Mouse (Mus musculus) retina, postnatal 7 days (tissue): ENCODE results near the gene Adm2.

Experiments used
- DNase-seq: peaks from one replicate; pipeline ENCODE4 v3.0.0-alpha.2; 2012; ENCODE audit warnings: low read depth, low spot score

The Adm2 gene

GRCm38 (mm10) chr15:89309962-89310498, 12.5 kb upstream of the Adm2 start:
- no peak for DNase-seq

DNA sequence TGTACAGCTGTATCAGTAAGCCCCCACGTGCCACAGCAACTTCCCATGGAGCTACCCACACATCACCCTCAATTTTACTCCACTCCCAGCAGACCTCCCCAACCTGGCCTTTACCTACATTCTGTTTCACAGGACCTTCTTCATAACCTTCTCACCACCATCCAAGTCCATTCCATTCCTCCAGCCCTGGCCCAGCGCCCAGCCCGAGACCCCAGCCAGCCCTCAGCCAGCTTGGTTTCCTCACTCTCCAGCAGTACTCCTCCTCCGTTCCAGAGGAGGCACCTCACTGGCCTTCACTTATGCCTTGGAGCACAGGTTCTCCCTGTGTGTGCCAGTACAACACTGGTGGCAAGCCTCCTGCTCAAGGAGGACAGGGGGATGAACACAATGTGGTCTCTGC, 9.2 kb upstream of the Adm2 start:
- no peak for DNase-seq

GRCm38 (mm10) chr15:89314107-89314506, 8.4 kb upstream of the Adm2 start:
- DNase-seq = no peak

- peak; percentile 6 for DNase-seq
Observed at GRCm38 (mm10) chr15:89314511-89315189, 7.9 kb upstream of the Adm2 start.

DNA sequence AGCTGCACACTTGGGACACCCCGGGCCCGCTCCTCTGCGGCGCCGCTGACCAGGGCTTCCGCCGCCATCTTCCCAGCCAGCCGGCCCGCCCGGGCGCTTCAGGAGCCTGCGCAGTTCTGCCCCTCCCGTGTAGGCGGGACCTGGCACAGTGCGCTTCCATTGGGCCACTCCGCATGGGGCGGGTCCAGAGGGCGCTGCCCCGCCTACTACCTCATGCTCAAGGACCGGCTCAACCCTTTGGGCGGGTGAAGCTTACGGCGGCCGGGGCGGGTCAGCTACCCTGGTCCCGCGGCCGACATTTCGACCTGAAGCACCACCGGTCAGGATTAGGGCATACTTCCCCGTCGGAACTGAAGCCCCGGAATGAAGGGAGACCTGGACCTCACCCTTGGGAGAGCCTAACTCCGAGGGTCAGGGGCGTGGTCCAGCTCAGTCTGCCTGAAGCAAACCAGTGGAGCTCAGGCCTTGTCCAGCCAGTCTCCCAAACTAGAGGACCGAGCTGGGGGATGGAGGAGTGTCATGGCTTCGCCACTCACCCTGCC, 7.3 kb upstream of the Adm2 start, which contains the start of gene Sbf1:
Sbf1 (minus strand) TSS at position 122 of the 542 bp plus-strand sequence.
- DNase-seq = peak; percentile 94

DNA sequence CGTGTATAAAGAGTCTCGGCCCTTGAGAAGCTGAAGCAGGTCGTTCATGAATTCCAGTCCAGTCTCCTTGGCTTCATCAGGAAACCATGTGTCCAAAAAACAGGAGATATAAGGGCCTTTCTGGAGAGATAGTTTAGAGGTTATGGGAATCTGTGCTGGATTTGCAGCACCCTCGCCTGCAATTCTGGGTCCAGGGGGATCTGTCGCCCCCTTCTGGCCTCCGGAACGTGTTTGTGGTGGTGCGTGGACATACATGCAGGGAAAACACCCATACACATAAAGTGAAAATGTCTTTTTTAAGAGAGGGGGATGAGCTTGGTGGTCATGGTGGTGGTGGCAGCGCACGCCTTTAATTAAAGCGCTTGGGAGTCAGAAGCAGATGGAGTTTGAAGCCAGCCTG, 6.4 kb upstream of the Adm2 start:
- no peak for DNase-seq

DNA sequence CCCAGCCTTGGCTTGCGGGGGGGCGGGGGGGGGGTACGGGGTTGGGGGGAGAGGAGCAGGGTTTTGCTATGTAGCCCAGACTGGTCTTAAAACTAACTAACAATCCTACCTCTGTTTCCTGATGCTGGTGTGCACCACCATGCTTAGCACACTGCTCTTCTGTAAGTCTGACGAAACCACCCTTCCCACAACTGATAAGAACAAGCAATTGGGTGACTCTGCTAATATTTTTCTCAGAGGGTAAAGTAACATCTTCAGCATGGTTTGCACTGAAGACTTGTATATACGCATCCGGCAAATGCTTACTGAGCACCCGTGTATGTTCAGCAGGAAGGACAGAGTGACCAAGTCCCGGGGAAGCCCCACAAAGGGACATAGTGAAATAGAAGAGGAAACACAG, 1.3 kb upstream of the Adm2 start:
- no peak for DNase-seq

DNA sequence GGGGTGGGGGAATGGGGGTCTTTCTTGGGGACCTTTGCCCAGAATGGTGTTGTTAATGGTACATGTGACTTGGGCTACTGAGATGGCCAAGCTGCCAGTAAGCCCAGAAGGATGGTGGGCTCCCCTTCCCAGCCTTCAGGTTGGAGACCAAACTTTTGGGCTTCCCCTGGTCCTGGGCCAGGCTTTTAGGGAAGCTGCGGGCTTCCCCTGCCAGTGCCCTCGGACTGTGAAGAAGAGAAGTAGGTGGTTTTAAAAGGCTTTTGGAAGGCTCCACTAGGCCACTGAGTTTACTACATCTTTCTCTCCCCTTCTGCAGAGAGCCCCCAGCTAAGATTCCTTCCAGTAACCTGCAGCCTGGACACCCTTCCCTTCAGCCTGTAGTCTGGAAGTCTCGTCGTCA, 1.1 kb downstream of the Adm2 start:
- DNase-seq = no peak

GRCm38 (mm10) chr15:89326441-89326840, 3.9 kb downstream of the Adm2 start:
- no peak for DNase-seq

- DNase-seq = no peak
Observed at GRCm38 (mm10) chr15:89334271-89334670, 11.8 kb downstream of the Adm2 start, which contains the start of gene Miox. Miox (plus strand) TSS chr15:89334398.

- peak; percentile 23 for DNase-seq
Observed at GRCm38 (mm10) chr15:89334774-89335537, 12.4 kb downstream of the Adm2 start.

GRCm38 (mm10) chr15:89336422-89336821, 13.9 kb downstream of the Adm2 start:
- no peak for DNase-seq

- no peak for DNase-seq
Observed at GRCm38 (mm10) chr15:89339696-89340095, 17.2 kb downstream of the Adm2 start.

DNA sequence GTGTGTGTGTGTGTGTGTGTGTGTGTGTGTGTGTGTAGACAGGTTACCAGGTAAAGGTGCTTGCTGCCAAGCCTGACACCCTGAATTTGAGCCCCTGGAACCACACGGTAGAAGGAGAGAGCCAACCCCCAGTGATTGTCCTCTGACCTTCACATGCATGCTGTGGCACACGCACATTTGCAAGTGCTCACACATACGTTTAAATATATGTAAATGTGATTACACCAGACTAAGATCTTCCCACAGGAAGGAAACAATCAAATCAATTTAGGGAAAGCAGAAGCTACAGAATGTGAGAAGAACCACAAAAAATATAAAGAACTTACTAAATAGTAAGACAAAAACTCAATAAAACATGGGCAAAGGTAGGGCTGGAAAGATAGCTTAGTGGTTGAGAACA, 17.6 kb downstream of the Adm2 start:
- no peak for DNase-seq

- DNase-seq = no peak
Observed at GRCm38 (mm10) chr15:89341678-89342077, 19.2 kb downstream of the Adm2 start.

GRCm38 (mm10) chr15:89343325-89343724, 20.8 kb downstream of the Adm2 start:
- DNase-seq = no peak

DNA sequence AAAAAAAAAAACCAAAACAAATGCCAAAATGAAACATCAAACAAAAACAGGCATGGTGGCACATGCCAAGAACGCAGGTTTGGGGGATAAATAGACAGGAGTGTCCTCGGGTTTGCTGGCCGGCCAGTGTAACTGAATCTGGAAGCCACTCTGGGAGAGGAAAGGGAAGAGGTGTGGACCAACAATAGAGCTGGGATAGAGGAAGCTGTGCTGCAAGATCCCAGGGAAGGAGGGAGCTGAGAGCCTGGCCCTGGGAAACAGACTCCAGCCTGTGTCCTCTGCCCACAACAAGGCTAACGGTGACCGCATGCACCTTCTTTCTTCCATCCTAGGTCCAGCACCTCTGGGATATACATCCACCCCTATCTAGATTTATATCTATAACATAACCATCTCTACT, 27.9 kb downstream of the Adm2 start:
- DNase-seq = no peak

GRCm38 (mm10) chr15:89351302-89351701, 28.8 kb downstream of the Adm2 start:
- no peak for DNase-seq

GRCm38 (mm10) chr15:89352054-89352453, 29.5 kb downstream of the Adm2 start:
- DNase-seq = no peak

DNA sequence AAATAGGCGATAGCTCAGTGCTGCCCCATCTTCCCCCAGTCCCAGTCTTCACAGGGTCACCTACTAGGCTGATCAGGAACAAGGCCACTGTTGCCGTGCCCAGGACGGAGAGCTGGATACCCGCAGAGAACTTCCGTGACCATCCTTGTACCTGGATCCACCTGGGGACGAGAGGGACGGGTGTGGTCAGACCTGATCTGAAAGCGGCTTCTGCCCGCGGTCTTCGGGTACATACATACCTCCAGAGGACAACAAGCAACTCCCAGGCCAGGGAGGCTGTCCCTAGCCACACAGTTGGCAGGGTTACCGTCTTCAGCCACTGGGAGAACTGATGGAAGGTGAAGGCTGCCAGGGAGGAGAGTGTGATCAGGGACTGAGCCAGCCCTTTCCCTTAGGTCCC, 30.3 kb downstream of the Adm2 start:
- DNase-seq = no peak

DNA sequence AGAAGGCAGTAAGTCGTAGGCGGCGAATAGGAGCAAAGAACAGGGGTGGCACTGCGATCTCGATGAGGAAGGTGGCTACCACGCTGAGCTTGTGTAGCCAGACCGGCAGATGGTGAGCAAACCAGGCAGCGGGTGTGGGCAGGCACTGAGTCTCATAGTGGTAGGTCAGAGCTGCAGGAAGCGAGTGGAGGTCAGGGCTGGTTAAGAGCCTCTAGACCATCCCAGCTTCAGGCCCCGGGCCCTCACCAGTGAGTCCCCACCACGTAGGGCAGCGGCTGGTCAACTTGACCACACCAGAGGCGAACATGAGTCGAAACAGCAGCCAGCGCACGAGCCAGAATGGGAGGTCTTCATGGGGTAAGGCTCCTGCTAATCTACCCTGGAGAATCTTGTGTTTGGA, 31.3 kb downstream of the Adm2 start:
- no peak for DNase-seq

DNA sequence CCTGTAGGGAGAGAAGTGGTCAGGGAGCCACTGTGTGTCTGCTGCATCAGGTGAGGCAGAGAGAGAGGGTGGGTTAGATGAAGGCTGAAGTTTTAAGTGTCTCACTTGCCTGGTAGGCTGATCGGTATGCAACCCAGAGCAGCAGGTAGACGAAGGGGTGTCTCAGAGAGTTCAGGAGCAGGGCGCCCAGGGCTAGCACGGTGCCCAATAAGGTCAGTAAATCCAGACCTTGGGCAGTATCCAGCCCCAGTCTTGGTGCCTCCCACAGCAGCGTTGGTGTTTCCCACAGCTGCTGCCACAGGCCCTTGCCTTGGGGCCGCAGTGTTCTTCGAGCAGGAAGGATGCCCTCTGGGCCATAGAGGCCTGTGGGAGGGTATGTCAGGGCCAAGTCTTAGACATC, 31.9 kb downstream of the Adm2 start:
- DNase-seq = no peak
